In genomic region chr11:51011821-51012220, GRCm38 (mm10) we compare ENCODE assay signal across 12 mouse cellular contexts. TPM values are rescaled to one million over a fixed set of nuclear protein-coding genes. Genes with fewer than 3 reads are reported as not detected.
DNase-seq lines count a peak whose midpoint lies in the region; ATAC-seq and TF ChIP-seq lines count a peak whose summit lies in the region.
"Had no signal": no experiment of that assay in that cellular context is flagged by ENCODE, and none has a peak within 500 bp of the region (broad histone marks: within the 10 kb centered on the region; RNA-seq: fewer than 3 reads in every experiment).

No protein-coding gene starts in this region.

- no peak overlapping the region for H3K4me2 ChIP-seq in midbrain, postnatal 0 days (ENCODE audit: low read depth, low read length, poor library complexity, severe bottlenecking)
- H3K4me2 ChIP-seq in midbrain, embryonic 11.5 days: no peak overlapping the region

- H3K4me3 ChIP-seq in heart, embryonic 10.5 days: no peak overlapping the region
- no peak overlapping the region for H3K4me3 ChIP-seq in midbrain, postnatal 0 days (ENCODE audit: low read depth, low read length)
- H3K4me3 ChIP-seq in midbrain, embryonic 11.5 days (ENCODE audit: low read depth, low read length): no peak overlapping the region
- H3K4me3 ChIP-seq in cerebellum, adult 2 months (replicated peaks; ENCODE audit: insufficient read depth, low read depth, low read length): no peak overlapping the region

- no peaks in the 10 kb centered on the region for H3K4me1 ChIP-seq in heart, embryonic 10.5 days
- no peaks in the 10 kb centered on the region for H3K4me1 ChIP-seq in midbrain, postnatal 0 days (ENCODE audit: insufficient read depth, low read length)
- H3K4me1 ChIP-seq in midbrain, embryonic 11.5 days (ENCODE audit: control insufficient read depth, insufficient read depth, low read length): no peaks in the 10 kb centered on the region
- no peaks in the 10 kb centered on the region for H3K4me1 ChIP-seq in cerebellum, adult 2 months (ENCODE audit: control insufficient read depth, insufficient read depth, low read length)

- H3K9me3 ChIP-seq in heart, embryonic 10.5 days: no peaks in the 10 kb centered on the region
- H3K9me3 ChIP-seq in midbrain, postnatal 0 days (ENCODE audit: low read length): no peaks in the 10 kb centered on the region
- H3K9me3 ChIP-seq in midbrain, embryonic 11.5 days (ENCODE audit: control insufficient read depth, low read length): no peaks in the 10 kb centered on the region

- H3K36me3 ChIP-seq in heart, embryonic 10.5 days: no peaks in the 10 kb centered on the region
- no peaks in the 10 kb centered on the region for H3K36me3 ChIP-seq in midbrain, postnatal 0 days (ENCODE audit: insufficient read depth, low read length)
- H3K36me3 ChIP-seq in midbrain, embryonic 11.5 days (ENCODE audit: control insufficient read depth, insufficient read depth, low read length): no peaks in the 10 kb centered on the region

- H3K9ac ChIP-seq in midbrain, postnatal 0 days (replicated peaks; ENCODE audit: low read length, poor library complexity, severe bottlenecking): no peak overlapping the region
- H3K9ac ChIP-seq in midbrain, embryonic 11.5 days (ENCODE audit: low read length): no peak overlapping the region

- no peak for ATAC-seq in midbrain, postnatal 0 days (ENCODE audit: low FRiP score)
- no peak for ATAC-seq in midbrain, embryonic 11.5 days (ENCODE audit: low FRiP score)
- no peak for ATAC-seq in cerebellum, adult (ENCODE audit: insufficient number of reproducible peaks, low FRiP score, low TSS enrichment)

- H3K27ac ChIP-seq in heart, embryonic 10.5 days: no peak overlapping the region
- no peak overlapping the region for H3K27ac ChIP-seq in midbrain, postnatal 0 days (ENCODE audit: low read depth, low read length)
- H3K27ac ChIP-seq in midbrain, embryonic 11.5 days (ENCODE audit: low read depth, low read length): no peak overlapping the region
- H3K27ac ChIP-seq in cerebellum, adult 2 months (ENCODE audit: insufficient read depth, low read length): no peak overlapping the region

- no peak for TF ChIP-seq POLR2A in cerebellum, adult 2 months (IDR thresholded peaks at IDR 0.05; ENCODE audit: borderline replicate concordance, insufficient read depth, low read length)

- WGBS in heart, embryonic 10.5 days: 77% methylated on average over 5 of the region's 5 CpGs
- 68% methylated on average over 5 of the region's 5 CpGs for WGBS in midbrain, postnatal 0 days
- WGBS in midbrain, embryonic 11.5 days: 86% methylated on average over 5 of the region's 5 CpGs
- 18% methylated on average over 5 of the region's 5 CpGs for WGBS in cerebellum, adult 2 months

- TF ChIP-seq CTCF in midbrain, postnatal 0 days (IDR thresholded peaks at IDR 0.05): no peak
- TF ChIP-seq CTCF in cerebellum, adult 2 months (IDR thresholded peaks at IDR 0.05; ENCODE audit: borderline replicate concordance, insufficient read depth, low read depth, low read length): no peak

- DNase-seq in heart, adult 11 months: peak; percentile 81
- no peak for DNase-seq in heart, embryonic 10.5 days (ENCODE audit: low spot score)
- peak; percentile 58 for DNase-seq in midbrain, postnatal 0 days (ENCODE audit: low spot score)
- no peak for DNase-seq in midbrain, embryonic 11.5 days (ENCODE audit: low spot score, missing footprints)
- DNase-seq in kidney, postnatal 14 days: peak; percentile 63
- DNase-seq in testis, postnatal 10 days (ENCODE audit: low spot score): peak; percentile 86
- DNase-seq in cerebellum, adult 2 months: no peak

- no peaks in the 10 kb centered on the region for H3K27me3 ChIP-seq in heart, embryonic 10.5 days (ENCODE audit: insufficient read depth, poor library complexity, severe bottlenecking)
- no peaks in the 10 kb centered on the region for H3K27me3 ChIP-seq in midbrain, postnatal 0 days (ENCODE audit: insufficient read depth, low read length)
- H3K27me3 ChIP-seq in midbrain, embryonic 11.5 days (ENCODE audit: control insufficient read depth, insufficient read depth, low read length): no peaks in the 10 kb centered on the region
- H3K27me3 ChIP-seq in cerebellum, adult 2 months (ENCODE audit: control insufficient read depth, insufficient read depth, low read length): no peaks in the 10 kb centered on the region

RNA-seq across cellular contexts. Expression of gene Olfr54, which starts 2.2 kb away (rescaled TPM):
- polyA plus RNA-seq in heart, embryonic 10.5 days (2016; fragmentation: Nextera tagmentation; extraction: Ambion mirVana): not detected in 2 replicates
- not detected in 2 replicates for total RNA-seq in midbrain, postnatal 0 days (2014; rRNA removed)
- polyA plus RNA-seq in midbrain, postnatal 0 days (2015; fragmentation: Nextera tagmentation; extraction: Ambion mirVana): not detected in 2 replicates
- polyA plus RNA-seq in midbrain, embryonic 11.5 days (2014; fragmentation: Nextera tagmentation; extraction: Ambion mirVana): not detected in 2 replicates
- polyA plus RNA-seq in cerebellum, adult 2 months (2012; rRNA removed): not detected in 2 replicates
- total RNA-seq: gastrocnemius, adult 8-10 months; left cerebral cortex, adult 18-20 months had no signal
- polyA plus RNA-seq: C2C12; stomach, embryonic 14.5 days had no signal

RNA-seq across cellular contexts. Expression of gene Olfr51, which starts 8.4 kb away (rescaled TPM):
- polyA plus RNA-seq in heart, embryonic 10.5 days (2016; fragmentation: Nextera tagmentation; extraction: Ambion mirVana): not detected in 2 replicates
- not detected in 2 replicates for total RNA-seq in midbrain, postnatal 0 days (2014; rRNA removed)
- not detected in 2 replicates for polyA plus RNA-seq in midbrain, postnatal 0 days (2015; fragmentation: Nextera tagmentation; extraction: Ambion mirVana)
- not detected in 2 replicates for polyA plus RNA-seq in midbrain, embryonic 11.5 days (2014; fragmentation: Nextera tagmentation; extraction: Ambion mirVana)
- polyA plus RNA-seq in cerebellum, adult 2 months (2012; rRNA removed): not detected in 2 replicates
- total RNA-seq: gastrocnemius, adult 8-10 months; left cerebral cortex, adult 18-20 months had no signal
- polyA plus RNA-seq: C2C12; stomach, embryonic 14.5 days had no signal

RNA-seq across cellular contexts. Expression of gene Olfr1377, which starts 30.1 kb away (rescaled TPM):
- not detected in 2 replicates for polyA plus RNA-seq in heart, embryonic 10.5 days (2016; fragmentation: Nextera tagmentation; extraction: Ambion mirVana)
- not detected in 2 replicates for total RNA-seq in midbrain, postnatal 0 days (2014; rRNA removed)
- not detected in 2 replicates for polyA plus RNA-seq in midbrain, postnatal 0 days (2015; fragmentation: Nextera tagmentation; extraction: Ambion mirVana)
- polyA plus RNA-seq in midbrain, embryonic 11.5 days (2014; fragmentation: Nextera tagmentation; extraction: Ambion mirVana): not detected in 2 replicates
- not detected in 2 replicates for polyA plus RNA-seq in cerebellum, adult 2 months (2012; rRNA removed)
- total RNA-seq: gastrocnemius, adult 8-10 months; left cerebral cortex, adult 18-20 months had no signal
- polyA plus RNA-seq: C2C12; stomach, embryonic 14.5 days had no signal

RNA-seq across cellular contexts. Expression of gene Olfr1375, which starts 36.1 kb away (rescaled TPM):
- polyA plus RNA-seq in heart, embryonic 10.5 days (2016; fragmentation: Nextera tagmentation; extraction: Ambion mirVana): not detected in 2 replicates
- not detected in 2 replicates for total RNA-seq in midbrain, postnatal 0 days (2014; rRNA removed)
- not detected in 2 replicates for polyA plus RNA-seq in midbrain, postnatal 0 days (2015; fragmentation: Nextera tagmentation; extraction: Ambion mirVana)
- not detected in 2 replicates for polyA plus RNA-seq in midbrain, embryonic 11.5 days (2014; fragmentation: Nextera tagmentation; extraction: Ambion mirVana)
- not detected in 2 replicates for polyA plus RNA-seq in cerebellum, adult 2 months (2012; rRNA removed)
- total RNA-seq: gastrocnemius, adult 8-10 months; left cerebral cortex, adult 18-20 months had no signal
- polyA plus RNA-seq: C2C12; stomach, embryonic 14.5 days had no signal

RNA-seq across cellular contexts. Expression of gene Olfr1378, which starts 45.5 kb away (rescaled TPM):
- polyA plus RNA-seq in heart, embryonic 10.5 days (2016; fragmentation: Nextera tagmentation; extraction: Ambion mirVana): not detected in 2 replicates
- total RNA-seq in midbrain, postnatal 0 days (2014; rRNA removed): not detected in 2 replicates
- 0.16 TPM in 1 of 2 replicates, not detected in the other for polyA plus RNA-seq in midbrain, postnatal 0 days (2015; fragmentation: Nextera tagmentation; extraction: Ambion mirVana)
- not detected in 2 replicates for polyA plus RNA-seq in midbrain, embryonic 11.5 days (2014; fragmentation: Nextera tagmentation; extraction: Ambion mirVana)
- not detected in 2 replicates for polyA plus RNA-seq in cerebellum, adult 2 months (2012; rRNA removed)
- total RNA-seq: gastrocnemius, adult 8-10 months; left cerebral cortex, adult 18-20 months had no signal
- polyA plus RNA-seq: C2C12; stomach, embryonic 14.5 days had no signal

Comparison
In these comparisons a context has a peak if more than half of its experiments do, and no peak if none do; other contexts are left out.
1. DNase-seq: peak in heart, adult 11 months (single experiment), midbrain, postnatal 0 days (single experiment), kidney, postnatal 14 days (single experiment) and testis, postnatal 10 days (single experiment); none in heart, embryonic 10.5 days (single experiment), midbrain, embryonic 11.5 days (single experiment) and cerebellum, adult 2 months (0 of 2).